Mouse (Mus musculus): Measurements from ENCODE around the gene Gm7030. TPM values are rescaled to one million over a fixed set of nuclear protein-coding genes. Genes with fewer than 3 reads are reported as not detected.
"Not testable (repeated sequence)": the region's sequence is repeated elsewhere in the genome, so short reads cannot be mapped to it uniquely, and the experiment has no call there.

The Gm7030 gene
- total and polyA plus RNA-seq, 2 experiments from 2014 or later, result not detected

- peaks cover 50% of the 10 kb centered on the region for H3K27me3 ChIP-seq (ENCODE audit: insufficient read depth, low read length)
- no peaks in the 10 kb centered on the region for H3K36me3 ChIP-seq (ENCODE audit: insufficient read depth, low read length)
- H3K4me2 ChIP-seq (ENCODE audit: low read depth, low read length), result peak overlapping the region; percentile 36
- H3K9me3 ChIP-seq (ENCODE audit: low read length), result no peaks in the 10 kb centered on the region
- H3K27ac ChIP-seq, result no peak overlapping the region
- TF ChIP-seq CTCF (IDR thresholded peaks at IDR 0.05; ENCODE audit: low read depth), result no peak
- 2% methylated on average over 49 of the region's 51 CpGs for WGBS
- H3K4me1 ChIP-seq (ENCODE audit: insufficient read depth, low read length), result no peaks in the 10 kb centered on the region
- peak overlapping the region; percentile 29 for H3K4me3 ChIP-seq (ENCODE audit: low read length)
- ATAC-seq (no peak), DNase-seq (ENCODE audit: low spot score) (no peak)
- H3K9ac ChIP-seq (replicated peaks; ENCODE audit: low read length), result no peak overlapping the region
Measured at GRCm38 (mm10) chr17:36167306-36168038, 38.2 kb upstream of the Gm7030 start.

GRCm38 (mm10) chr17:36166901-36167300 is 37.7 kb upstream of the Gm7030 start:
- 26% methylated on average over 2 of the region's 2 CpGs for WGBS
- ATAC-seq; H3K4me1 ChIP-seq (ENCODE audit: insufficient read depth, low read length); H3K9me3 ChIP-seq (ENCODE audit: low read length); DNase-seq (ENCODE audit: low spot score); H3K4me2 ChIP-seq (ENCODE audit: low read depth, low read length); H3K36me3 ChIP-seq (ENCODE audit: insufficient read depth, low read length); H3K4me3 ChIP-seq (ENCODE audit: low read length); H3K27ac ChIP-seq; H3K9ac ChIP-seq (replicated peaks; ENCODE audit: low read length): not testable (repeated sequence)
- H3K27me3 ChIP-seq (ENCODE audit: insufficient read depth, low read length), result peaks cover 52% of the 10 kb centered on the region

- DNase-seq (ENCODE audit: low spot score) (no peak), ATAC-seq (no peak)
- Histone ChIP-seq H3K27me3 (ENCODE audit: insufficient read depth, low read length) (peaks cover 41% of the 10 kb centered on the region), H3K27ac (no peak overlapping the region), H3K4me1 (ENCODE audit: insufficient read depth, low read length) (no peaks in the 10 kb centered on the region), H3K4me3 (ENCODE audit: low read length) (peak overlapping the region; percentile 14; the same call in 1 of the 2 replicates), H3K9ac (replicated peaks; ENCODE audit: low read length) (no peak overlapping the region), H3K4me2 (ENCODE audit: low read depth, low read length) (0 out of 2 replicates have a peak overlapping the region, but pooled peaks have one; percentile 28), H3K36me3 (ENCODE audit: insufficient read depth, low read length) (no peaks in the 10 kb centered on the region), H3K9me3 (ENCODE audit: low read length) (no peaks in the 10 kb centered on the region)
- no peak for TF ChIP-seq CTCF (IDR thresholded peaks at IDR 0.05; ENCODE audit: low read depth)
- WGBS, result 3% methylated on average over 53 of the region's 56 CpGs
Measured at GRCm38 (mm10) chr17:36161129-36162051, 32.2 kb upstream of the Gm7030 start.

- H3K4me3 ChIP-seq (ENCODE audit: low read length); H3K27ac ChIP-seq; ATAC-seq; H3K9me3 ChIP-seq (ENCODE audit: low read length); H3K36me3 ChIP-seq (ENCODE audit: insufficient read depth, low read length); DNase-seq (ENCODE audit: low spot score); H3K4me1 ChIP-seq (ENCODE audit: insufficient read depth, low read length); H3K9ac ChIP-seq (replicated peaks; ENCODE audit: low read length): not testable (repeated sequence)
- peaks cover 23% of the 10 kb centered on the region for H3K27me3 ChIP-seq (ENCODE audit: insufficient read depth, low read length)
- 6% methylated on average over 11 of the region's 11 CpGs for WGBS
- H3K4me2 ChIP-seq (ENCODE audit: low read depth, low read length), result peak overlapping the region; percentile 39; the same call in 1 of the 2 replicates
Measured at GRCm38 (mm10) chr17:36158264-36158663, 29.0 kb upstream of the Gm7030 start.

GRCm38 (mm10) chr17:36157782-36158181 is 28.6 kb upstream of the Gm7030 start:
- H3K4me1 ChIP-seq (ENCODE audit: insufficient read depth, low read length); H3K9me3 ChIP-seq (ENCODE audit: low read length); H3K27ac ChIP-seq; H3K9ac ChIP-seq (replicated peaks; ENCODE audit: low read length); H3K36me3 ChIP-seq (ENCODE audit: insufficient read depth, low read length): not testable (repeated sequence)
- peaks cover 23% of the 10 kb centered on the region for H3K27me3 ChIP-seq (ENCODE audit: insufficient read depth, low read length)
- H3K4me3 ChIP-seq (ENCODE audit: low read length), result peak overlapping the region; percentile 16; the same call in 1 of the 2 replicates
- DNase-seq (ENCODE audit: low spot score), result peak; percentile 8
- ATAC-seq, result 0 out of 2 replicates have a peak, but pooled peaks have one; percentile 10
- WGBS, result under 1% methylated on average over 30 of the region's 36 CpGs
- peak overlapping the region; percentile 39; the same call in 1 of the 2 replicates for H3K4me2 ChIP-seq (ENCODE audit: low read depth, low read length)

- Histone ChIP-seq H3K27ac (no peak overlapping the region), H3K4me1 (ENCODE audit: insufficient read depth, low read length) (no peaks in the 10 kb centered on the region), H3K9me3 (ENCODE audit: low read length) (no peaks in the 10 kb centered on the region), H3K4me3 (ENCODE audit: low read length) (no peak overlapping the region), H3K27me3 (ENCODE audit: insufficient read depth, low read length) (peaks cover 9% of the 10 kb centered on the region; the same call in 1 of the 2 replicates), H3K36me3 (ENCODE audit: insufficient read depth, low read length) (no peaks in the 10 kb centered on the region), H3K4me2 (ENCODE audit: low read depth, low read length) (no peak overlapping the region), H3K9ac (replicated peaks; ENCODE audit: low read length) (no peak overlapping the region)
- 24% methylated on average over 3 of the region's 3 CpGs for WGBS
- DNase-seq (ENCODE audit: low spot score) (no peak), ATAC-seq (no peak)
- TF ChIP-seq CTCF (IDR thresholded peaks at IDR 0.05; ENCODE audit: low read depth), result no peak
Measured at GRCm38 (mm10) chr17:36154271-36155149, 25.3 kb upstream of the Gm7030 start.

- not testable (repeated sequence) for DNase-seq (ENCODE audit: low spot score); H3K4me1 ChIP-seq (ENCODE audit: insufficient read depth, low read length); H3K36me3 ChIP-seq (ENCODE audit: insufficient read depth, low read length); ATAC-seq; H3K4me2 ChIP-seq (ENCODE audit: low read depth, low read length); H3K27me3 ChIP-seq (ENCODE audit: insufficient read depth, low read length); H3K27ac ChIP-seq; H3K9ac ChIP-seq (replicated peaks; ENCODE audit: low read length); H3K9me3 ChIP-seq (ENCODE audit: low read length); H3K4me3 ChIP-seq (ENCODE audit: low read length)
- 58% methylated on average over 4 of the region's 4 CpGs for WGBS
Measured at GRCm38 (mm10) chr17:36151200-36151599, 22.0 kb upstream of the Gm7030 start.

- WGBS, result 73% methylated on average over 5 of the region's 5 CpGs
Measured at GRCm38 (mm10) chr17:36148468-36148867, 19.2 kb upstream of the Gm7030 start.

GRCm38 (mm10) chr17:36146937-36147336 is 17.7 kb upstream of the Gm7030 start:
- not testable (repeated sequence) for H3K36me3 ChIP-seq (ENCODE audit: insufficient read depth, low read length); DNase-seq (ENCODE audit: low spot score); ATAC-seq; H3K4me2 ChIP-seq (ENCODE audit: low read depth, low read length); H3K27ac ChIP-seq; H3K4me1 ChIP-seq (ENCODE audit: insufficient read depth, low read length); H3K4me3 ChIP-seq (ENCODE audit: low read length); H3K9ac ChIP-seq (replicated peaks; ENCODE audit: low read length); H3K9me3 ChIP-seq (ENCODE audit: low read length)
- WGBS, result 81% methylated on average over 1 of the region's 1 CpGs
- peaks cover 13% of the 10 kb centered on the region for H3K27me3 ChIP-seq (ENCODE audit: insufficient read depth, low read length)

More at GRCm38 (mm10) chr17:36148468-36148867, 19.2 kb upstream of the Gm7030 start:
- not testable (repeated sequence) for H3K9ac ChIP-seq (replicated peaks; ENCODE audit: low read length); H3K27me3 ChIP-seq (ENCODE audit: insufficient read depth, low read length); H3K4me1 ChIP-seq (ENCODE audit: insufficient read depth, low read length); H3K4me3 ChIP-seq (ENCODE audit: low read length); H3K9me3 ChIP-seq (ENCODE audit: low read length); H3K27ac ChIP-seq; H3K36me3 ChIP-seq (ENCODE audit: insufficient read depth, low read length); ATAC-seq; DNase-seq (ENCODE audit: low spot score); H3K4me2 ChIP-seq (ENCODE audit: low read depth, low read length)
